Comparison of ENCODE assay signal across 10 mouse cellular contexts in genomic region chr9:56886113-56886512, GRCm38 (mm10). TPM values are rescaled to one million over a fixed set of nuclear protein-coding genes. Genes with fewer than 3 reads are reported as not detected.
DNase-seq lines count a peak whose midpoint lies in the region; ATAC-seq and TF ChIP-seq lines count a peak whose summit lies in the region.
"Had no signal": no experiment of that assay in that cellular context is flagged by ENCODE, and none has a peak within 500 bp of the region (broad histone marks: within the 10 kb centered on the region; RNA-seq: fewer than 3 reads in every experiment).

No protein-coding gene starts in this region.

- H3K4me1 ChIP-seq in heart, postnatal 0 days (ENCODE audit: control insufficient read depth, insufficient read depth) = no peaks in the 10 kb centered on the region
- peaks cover 22% of the 10 kb centered on the region for H3K4me1 ChIP-seq in neural tube, embryonic 15.5 days
- peaks cover 19% of the 10 kb centered on the region for H3K4me1 ChIP-seq in embryonic facial prominence, embryonic 10.5 days

- no peak overlapping the region for H3K27ac ChIP-seq in heart, postnatal 0 days (ENCODE audit: low read depth)
- H3K27ac ChIP-seq in neural tube, embryonic 15.5 days (replicated peaks) = no peak overlapping the region
- H3K27ac ChIP-seq in embryonic facial prominence, embryonic 10.5 days (replicated peaks) = no peak overlapping the region
- H3K27ac ChIP-seq: heart, embryonic 10.5 days had no signal

- intact Hi-C loops in heart, postnatal 36 days (cut with DNase I) = no loop called here

- WGBS in heart, postnatal 0 days = 60% methylated on average over 13 of the region's 13 CpGs
- WGBS in neural tube, embryonic 15.5 days = 64% methylated on average over 13 of the region's 13 CpGs
- 65% methylated on average over 13 of the region's 13 CpGs for WGBS in embryonic facial prominence, embryonic 10.5 days

- TF ChIP-seq CTCF in heart, postnatal 0 days (IDR thresholded peaks at IDR 0.05; ENCODE audit: low read depth) = peak; percentile 64

- no peaks in the 10 kb centered on the region for H3K9me3 ChIP-seq in heart, postnatal 0 days (replicated peaks; ENCODE audit: control insufficient read depth, low read length)
- no peaks in the 10 kb centered on the region for H3K9me3 ChIP-seq in neural tube, embryonic 15.5 days (replicated peaks)
- no peaks in the 10 kb centered on the region for H3K9me3 ChIP-seq in embryonic facial prominence, embryonic 10.5 days
- H3K9me3 ChIP-seq: heart, embryonic 10.5 days had no signal

- H3K36me3 ChIP-seq in heart, postnatal 0 days (replicated peaks; ENCODE audit: control insufficient read depth, insufficient read depth, low read length) = peaks cover 61% of the 10 kb centered on the region
- no peaks in the 10 kb centered on the region for H3K36me3 ChIP-seq in neural tube, embryonic 15.5 days
- 0 out of 2 replicates have a peak, but pooled peaks cover 3% of the 10 kb centered on the region for H3K36me3 ChIP-seq in embryonic facial prominence, embryonic 10.5 days (replicated peaks)

- no peak overlapping the region for H3K4me3 ChIP-seq in heart, postnatal 0 days (ENCODE audit: low read depth, low read length)
- no peak overlapping the region for H3K4me3 ChIP-seq in neural tube, embryonic 15.5 days (replicated peaks)
- no peak overlapping the region for H3K4me3 ChIP-seq in embryonic facial prominence, embryonic 10.5 days
- H3K4me3 ChIP-seq: heart, embryonic 10.5 days had no signal

- no peak for ATAC-seq in heart, postnatal 0 days (ENCODE audit: insufficient read depth, low read depth)
- ATAC-seq in neural tube, embryonic 15.5 days (ENCODE audit: low FRiP score) = no peak

- H3K27me3 ChIP-seq in heart, postnatal 0 days (ENCODE audit: control insufficient read depth, insufficient read depth, low read length) = no peaks in the 10 kb centered on the region
- peaks cover 4% of the 10 kb centered on the region for H3K27me3 ChIP-seq in neural tube, embryonic 15.5 days (replicated peaks)
- peaks cover 7% of the 10 kb centered on the region for H3K27me3 ChIP-seq in embryonic facial prominence, embryonic 10.5 days (replicated peaks; ENCODE audit: low read depth, poor library complexity, severe bottlenecking)

- H3K4me2 ChIP-seq in heart, postnatal 0 days (ENCODE audit: low read depth, low read length) = no peak overlapping the region
- no peak overlapping the region for H3K4me2 ChIP-seq in neural tube, embryonic 15.5 days

- H3K9ac ChIP-seq in heart, postnatal 0 days (replicated peaks; ENCODE audit: low read depth, low read length) = no peak overlapping the region
- H3K9ac ChIP-seq in neural tube, embryonic 15.5 days (replicated peaks) = no peak overlapping the region

- DNase-seq in heart, postnatal 0 days (ENCODE audit: low spot score) = peak; percentile 24
- DNase-seq in heart, postnatal 36 days = no peak
- peak; percentile 56 for DNase-seq in neural tube, embryonic 10.5 days (ENCODE audit: extremely low spot score, low spot score)
- peak; percentile 75 for DNase-seq in embryonic facial prominence, embryonic 10.5 days (ENCODE audit: low spot score)
- DNase-seq in thymus, postnatal 25 days = peak; percentile 41
- DNase-seq in frontal cortex, postnatal 25 days (ENCODE audit: low spot score in 2 of 2) = no peak
- no peak for DNase-seq in kidney, postnatal 14 days

- no peak for TF ChIP-seq EP300 in heart, postnatal 0 days (IDR thresholded peaks at IDR 0.05; ENCODE audit: low read depth)

RNA-seq across cellular contexts. Expression of gene Cspg4, which starts 21.3 kb away (rescaled TPM):
- 62.4 and 93.5 TPM in 2 replicates for total RNA-seq in heart, postnatal 0 days (2014; rRNA removed; ENCODE audit: low replicate concordance)
- 14.4 and 17.4 TPM in 2 replicates for polyA plus RNA-seq in heart, postnatal 0 days (2015; fragmentation: Nextera tagmentation; extraction: Ambion mirVana)
- 10 to 100 TPM; 14.7 to 16.7 TPM for total RNA-seq in heart, postnatal 36 days (2021)
- 10.5 and 13.1 TPM in 2 replicates for polyA plus RNA-seq in neural tube, embryonic 15.5 days (2015; fragmentation: Nextera tagmentation; extraction: Ambion mirVana)
- 2.2 and 2.5 TPM in 2 replicates for polyA plus RNA-seq in embryonic facial prominence, embryonic 10.5 days (2016; fragmentation: Nextera tagmentation; extraction: Ambion mirVana)
- total RNA-seq: common myeloid progenitor, adult 5-6 weeks had no signal

RNA-seq across cellular contexts. Expression of gene Odf3l1, which starts 21.6 kb away (rescaled TPM):
- total RNA-seq in heart, postnatal 0 days (2014; rRNA removed; ENCODE audit: low replicate concordance) = not detected in 2 replicates
- 0.12 and 0.36 TPM in 2 replicates for polyA plus RNA-seq in heart, postnatal 0 days (2015; fragmentation: Nextera tagmentation; extraction: Ambion mirVana)
- total RNA-seq in heart, postnatal 36 days (2021) = not detected
- polyA plus RNA-seq in neural tube, embryonic 15.5 days (2015; fragmentation: Nextera tagmentation; extraction: Ambion mirVana) = 0.28 and 0.40 TPM in 2 replicates
- not detected in 2 replicates for polyA plus RNA-seq in embryonic facial prominence, embryonic 10.5 days (2016; fragmentation: Nextera tagmentation; extraction: Ambion mirVana)
- total RNA-seq: common myeloid progenitor, adult 5-6 weeks had no signal

RNA-seq across cellular contexts. Expression of gene Snx33, which starts 42.1 kb away (rescaled TPM):
- 11.4 and 13.5 TPM in 2 replicates for total RNA-seq in heart, postnatal 0 days (2014; rRNA removed; ENCODE audit: low replicate concordance)
- 4.4 and 5.2 TPM in 2 replicates for polyA plus RNA-seq in heart, postnatal 0 days (2015; fragmentation: Nextera tagmentation; extraction: Ambion mirVana)
- total RNA-seq in heart, postnatal 36 days (2021) = 10 to 100 TPM; 10.0 to 11.1 TPM
- 2.2 and 3.2 TPM in 2 replicates for polyA plus RNA-seq in neural tube, embryonic 15.5 days (2015; fragmentation: Nextera tagmentation; extraction: Ambion mirVana)
- 10.4 and 11.1 TPM in 2 replicates for polyA plus RNA-seq in embryonic facial prominence, embryonic 10.5 days (2016; fragmentation: Nextera tagmentation; extraction: Ambion mirVana)

RNA-seq across cellular contexts. Expression of gene Imp3, which starts 51.2 kb away (rescaled TPM):
- total RNA-seq in heart, postnatal 0 days (2014; rRNA removed; ENCODE audit: low replicate concordance) = 178 and 179 TPM in 2 replicates
- 58.1 and 63.1 TPM in 2 replicates for polyA plus RNA-seq in heart, postnatal 0 days (2015; fragmentation: Nextera tagmentation; extraction: Ambion mirVana)
- total RNA-seq in heart, postnatal 36 days (2021) = 10 to 100 TPM; 55.1 to 60.7 TPM
- polyA plus RNA-seq in neural tube, embryonic 15.5 days (2015; fragmentation: Nextera tagmentation; extraction: Ambion mirVana) = 73.7 and 77.5 TPM in 2 replicates
- 66.3 and 69.3 TPM in 2 replicates for polyA plus RNA-seq in embryonic facial prominence, embryonic 10.5 days (2016; fragmentation: Nextera tagmentation; extraction: Ambion mirVana)

Comparison
In these comparisons a context has a peak if more than half of its experiments do, and no peak if none do; other contexts are left out.
1. DNase-seq: peak in heart, postnatal 0 days (single experiment), neural tube, embryonic 10.5 days (single experiment), embryonic facial prominence, embryonic 10.5 days (single experiment) and thymus, postnatal 25 days (single experiment); none in heart, postnatal 36 days (0 of 2), frontal cortex, postnatal 25 days (0 of 2) and kidney, postnatal 14 days (single experiment).